Comparison of ENCODE assay signal across 26 mouse cellular contexts in genomic region chr11:26004018-26004417, GRCm38 (mm10).
"Had no signal": no experiment of that assay in that cellular context is flagged by ENCODE, and none has a peak within 500 bp of the region (broad histone marks: within the 10 kb centered on the region; RNA-seq: fewer than 3 reads in every experiment).

No protein-coding gene starts in this region.

- H3K27me3 ChIP-seq: heart, embryonic 12.5 days; hindbrain, embryonic 12.5 days; intestine, embryonic 15.5 days; limb, embryonic 12.5 days; liver, embryonic 13.5 days; liver, embryonic 15.5 days had no signal

- H3K9me3 ChIP-seq: heart, embryonic 10.5 days; heart, embryonic 12.5 days; hindbrain, embryonic 10.5 days; hindbrain, embryonic 12.5 days; intestine, embryonic 15.5 days; limb, embryonic 10.5 days; limb, embryonic 12.5 days; liver, embryonic 13.5 days; liver, embryonic 15.5 days had no signal

- ATAC-seq: hindbrain, embryonic 16.5 days; inflammation-experienced regulatory T-cells, adult 6 months; intestine, embryonic 15.5 days; intestine, postnatal 0 days had no signal

- H3K4me2 ChIP-seq: heart, embryonic 12.5 days; hindbrain, embryonic 12.5 days; hindbrain, embryonic 14.5 days; intestine, embryonic 15.5 days; limb, embryonic 12.5 days; liver, embryonic 11.5 days; liver, embryonic 13.5 days; liver, embryonic 15.5 days had no signal

- DNase-seq: gastrocnemius, adult 2 months; gastrocnemius, postnatal 10 days; gastrocnemius, postnatal 25 days; heart, adult 18-20 months; heart, postnatal 10 days; heart, postnatal 4 days; kidney, adult 8-10 months; kidney, postnatal 14 days; kidney, postnatal 4 days; liver; liver, embryonic 13.5 days had no signal

- H3K4me1 ChIP-seq: heart, embryonic 10.5 days; heart, embryonic 12.5 days; hindbrain, embryonic 12.5 days; intestine, embryonic 15.5 days; limb, embryonic 10.5 days; limb, embryonic 12.5 days; liver, embryonic 13.5 days; liver, embryonic 15.5 days had no signal

- H3K36me3 ChIP-seq: heart, embryonic 10.5 days; heart, embryonic 12.5 days; hindbrain, embryonic 10.5 days; hindbrain, embryonic 12.5 days; intestine, embryonic 15.5 days; limb, embryonic 10.5 days; limb, embryonic 12.5 days; liver, embryonic 13.5 days; liver, embryonic 15.5 days had no signal

- H3K9ac ChIP-seq: heart, embryonic 12.5 days; hindbrain, embryonic 12.5 days; hindbrain, embryonic 14.5 days; intestine, embryonic 15.5 days; limb, embryonic 12.5 days; liver, embryonic 13.5 days; liver, embryonic 15.5 days had no signal

- H3K27ac ChIP-seq: gastrocnemius, adult 2 months; heart, embryonic 10.5 days; hindbrain, embryonic 10.5 days; hindbrain, embryonic 12.5 days; hindbrain, embryonic 14.5 days; intestine, embryonic 15.5 days; left cerebral cortex, adult 2 months; limb, embryonic 10.5 days; limb, embryonic 12.5 days; liver, embryonic 13.5 days; liver, embryonic 15.5 days had no signal

- H3K4me3 ChIP-seq: gastrocnemius, adult 2 months; heart, embryonic 10.5 days; heart, embryonic 12.5 days; hindbrain, embryonic 10.5 days; hindbrain, embryonic 12.5 days; intestine, embryonic 15.5 days; layer of hippocampus, adult 2 months; left cerebral cortex, adult 2 months; limb, embryonic 10.5 days; limb, embryonic 12.5 days; liver, embryonic 13.5 days; liver, embryonic 15.5 days had no signal
